Mouse (Mus musculus): ENCODE results near the gene Selenoo. TPM values are rescaled to one million over a fixed set of nuclear protein-coding genes. Genes with fewer than 3 reads are reported as not detected.

Selenoo gene
- polyA plus RNA-seq, 1 experiment from 2014 or later, result 18.5 TPM

- Histone ChIP-seq H3K9ac (ENCODE audit: low read depth, low read length) (peak overlapping the region; percentile 95), H3K36me3 (ENCODE audit: control insufficient read depth, insufficient read depth, low read length) (peaks cover 52% of the 10 kb centered on the region), H3K27ac (replicated peaks; ENCODE audit: low read depth, low read length) (peak overlapping the region; percentile 63), H3K9me3 (ENCODE audit: control insufficient read depth, low read length) (no peaks in the 10 kb centered on the region), H3K4me1 (ENCODE audit: control insufficient read depth, insufficient read depth, low read length) (peaks cover 9% of the 10 kb centered on the region), H3K4me3 (ENCODE audit: low read depth, low read length) (peak overlapping the region; percentile 98), H3K27me3 (replicated peaks; ENCODE audit: control insufficient read depth, insufficient read depth, low read length) (no peaks in the 10 kb centered on the region), H3K4me2 (ENCODE audit: low read depth, low read length) (peak overlapping the region; percentile 95)
- peak; percentile 60 for ATAC-seq (ENCODE audit: low read depth)
- WGBS, result 3% methylated on average over 49 of the region's 68 CpGs
- no peak for DNase-seq (ENCODE audit: low spot score)
Observed at GRCm38 (mm10) chr15:89089248-89090051, 566 bp downstream of the Selenoo start.

- no peaks in the 10 kb centered on the region for H3K9me3 ChIP-seq (ENCODE audit: control insufficient read depth, low read length)
- ATAC-seq (ENCODE audit: low read depth) (no peak), DNase-seq (ENCODE audit: low spot score) (no peak)
- H3K27ac ChIP-seq (replicated peaks; ENCODE audit: low read depth, low read length), result no peak overlapping the region
- 0 out of 2 replicates have a peak overlapping the region, but pooled peaks have one; percentile 95 for H3K4me2 ChIP-seq (ENCODE audit: low read depth, low read length)
- H3K4me1 ChIP-seq (ENCODE audit: control insufficient read depth, insufficient read depth, low read length), result peaks cover 9% of the 10 kb centered on the region
- peaks cover 52% of the 10 kb centered on the region for H3K36me3 ChIP-seq (ENCODE audit: control insufficient read depth, insufficient read depth, low read length)
- WGBS, result 76% methylated on average over 4 of the region's 4 CpGs
- no peak overlapping the region for H3K4me3 ChIP-seq (ENCODE audit: low read depth, low read length)
- H3K9ac ChIP-seq (ENCODE audit: low read depth, low read length), result no peak overlapping the region
- no peaks in the 10 kb centered on the region for H3K27me3 ChIP-seq (replicated peaks; ENCODE audit: control insufficient read depth, insufficient read depth, low read length)
Observed at GRCm38 (mm10) chr15:89090662-89091061, 1.8 kb downstream of the Selenoo start.

GRCm38 (mm10) chr15:89092181-89092580, 3.3 kb downstream of the Selenoo start:
- ATAC-seq (ENCODE audit: low read depth) (no peak), DNase-seq (ENCODE audit: low spot score) (no peak)
- Histone ChIP-seq H3K9ac (ENCODE audit: low read depth, low read length) (no peak overlapping the region), H3K36me3 (ENCODE audit: control insufficient read depth, insufficient read depth, low read length) (peaks cover 52% of the 10 kb centered on the region), H3K27me3 (replicated peaks; ENCODE audit: control insufficient read depth, insufficient read depth, low read length) (no peaks in the 10 kb centered on the region), H3K4me3 (ENCODE audit: low read depth, low read length) (no peak overlapping the region), H3K4me1 (ENCODE audit: control insufficient read depth, insufficient read depth, low read length) (peaks cover 9% of the 10 kb centered on the region), H3K27ac (replicated peaks; ENCODE audit: low read depth, low read length) (no peak overlapping the region), H3K4me2 (ENCODE audit: low read depth, low read length) (no peak overlapping the region), H3K9me3 (ENCODE audit: control insufficient read depth, low read length) (no peaks in the 10 kb centered on the region)
- WGBS, result 77% methylated on average over 5 of the region's 5 CpGs

GRCm38 (mm10) chr15:89097450-89097849, 8.6 kb downstream of the Selenoo start:
- H3K4me1 ChIP-seq (ENCODE audit: control insufficient read depth, insufficient read depth, low read length), result no peaks in the 10 kb centered on the region

GRCm38 (mm10) chr15:89098616-89099015, 9.7 kb downstream of the Selenoo start:
- H3K36me3 ChIP-seq (ENCODE audit: control insufficient read depth, insufficient read depth, low read length), result peaks cover 99% of the 10 kb centered on the region
- ATAC-seq (ENCODE audit: low read depth) (no peak), DNase-seq (ENCODE audit: low spot score) (no peak)
- no peak overlapping the region for H3K27ac ChIP-seq (replicated peaks; ENCODE audit: low read depth, low read length)
- H3K27me3 ChIP-seq (replicated peaks; ENCODE audit: control insufficient read depth, insufficient read depth, low read length), result no peaks in the 10 kb centered on the region
- H3K9me3 ChIP-seq (ENCODE audit: control insufficient read depth, low read length), result no peaks in the 10 kb centered on the region
- no peak overlapping the region for H3K4me2 ChIP-seq (ENCODE audit: low read depth, low read length)
- no peaks in the 10 kb centered on the region for H3K4me1 ChIP-seq (ENCODE audit: control insufficient read depth, insufficient read depth, low read length)
- no peak overlapping the region for H3K9ac ChIP-seq (ENCODE audit: low read depth, low read length)
- 85% methylated on average over 7 of the region's 7 CpGs for WGBS
- H3K4me3 ChIP-seq (ENCODE audit: low read depth, low read length), result no peak overlapping the region

More at GRCm38 (mm10) chr15:89097450-89097849, 8.6 kb downstream of the Selenoo start:
- 91% methylated on average over 5 of the region's 5 CpGs for WGBS
- no peaks in the 10 kb centered on the region for H3K27me3 ChIP-seq (replicated peaks; ENCODE audit: control insufficient read depth, insufficient read depth, low read length)
- H3K36me3 ChIP-seq (ENCODE audit: control insufficient read depth, insufficient read depth, low read length), result peaks cover 98% of the 10 kb centered on the region
- no peak overlapping the region for H3K27ac ChIP-seq (replicated peaks; ENCODE audit: low read depth, low read length)
- DNase-seq (ENCODE audit: low spot score) (no peak), ATAC-seq (ENCODE audit: low read depth) (no peak)
- no peaks in the 10 kb centered on the region for H3K9me3 ChIP-seq (ENCODE audit: control insufficient read depth, low read length)
- no peak overlapping the region for H3K4me3 ChIP-seq (ENCODE audit: low read depth, low read length)
- H3K4me2 ChIP-seq (ENCODE audit: low read depth, low read length), result no peak overlapping the region
- H3K9ac ChIP-seq (ENCODE audit: low read depth, low read length), result no peak overlapping the region

- H3K4me1 ChIP-seq (ENCODE audit: control insufficient read depth, insufficient read depth, low read length), result no peaks in the 10 kb centered on the region
- no peak overlapping the region for H3K9ac ChIP-seq (ENCODE audit: low read depth, low read length)
- ATAC-seq (ENCODE audit: low read depth), result 0 out of 2 replicates have a peak, but pooled peaks have one; percentile 16
Observed at GRCm38 (mm10) chr15:89100823-89101222, 11.9 kb downstream of the Selenoo start.

GRCm38 (mm10) chr15:89102646-89103045, 13.8 kb downstream of the Selenoo start:
- H3K9ac ChIP-seq (ENCODE audit: low read depth, low read length), result no peak overlapping the region
- H3K27me3 ChIP-seq (replicated peaks; ENCODE audit: control insufficient read depth, insufficient read depth, low read length), result no peaks in the 10 kb centered on the region
- no peak for ATAC-seq (ENCODE audit: low read depth)
- H3K27ac ChIP-seq (replicated peaks; ENCODE audit: low read depth, low read length), result no peak overlapping the region
- peaks cover 98% of the 10 kb centered on the region for H3K36me3 ChIP-seq (ENCODE audit: control insufficient read depth, insufficient read depth, low read length)
- no peaks in the 10 kb centered on the region for H3K9me3 ChIP-seq (ENCODE audit: control insufficient read depth, low read length)
- H3K4me3 ChIP-seq (ENCODE audit: low read depth, low read length), result no peak overlapping the region
- no peaks in the 10 kb centered on the region for H3K4me1 ChIP-seq (ENCODE audit: control insufficient read depth, insufficient read depth, low read length)
- DNase-seq (ENCODE audit: low spot score), result no peak
- 72% methylated on average over 5 of the region's 5 CpGs for WGBS
- no peak overlapping the region for H3K4me2 ChIP-seq (ENCODE audit: low read depth, low read length)

More at GRCm38 (mm10) chr15:89100823-89101222, 11.9 kb downstream of the Selenoo start:
- H3K9me3 ChIP-seq (ENCODE audit: control insufficient read depth, low read length), result no peaks in the 10 kb centered on the region
- 86% methylated on average over 12 of the region's 12 CpGs for WGBS
- H3K4me3 ChIP-seq (ENCODE audit: low read depth, low read length), result no peak overlapping the region
- no peaks in the 10 kb centered on the region for H3K27me3 ChIP-seq (replicated peaks; ENCODE audit: control insufficient read depth, insufficient read depth, low read length)
- no peak overlapping the region for H3K27ac ChIP-seq (replicated peaks; ENCODE audit: low read depth, low read length)
- no peak overlapping the region for H3K4me2 ChIP-seq (ENCODE audit: low read depth, low read length)
- DNase-seq (ENCODE audit: low spot score), result peak; percentile 14
- peaks cover 99% of the 10 kb centered on the region for H3K36me3 ChIP-seq (ENCODE audit: control insufficient read depth, insufficient read depth, low read length)

GRCm38 (mm10) chr15:89103921-89104320, 15.0 kb downstream of the Selenoo start:
- Histone ChIP-seq H3K27ac (replicated peaks; ENCODE audit: low read depth, low read length) (no peak overlapping the region), H3K4me3 (ENCODE audit: low read depth, low read length) (no peak overlapping the region), H3K36me3 (ENCODE audit: control insufficient read depth, insufficient read depth, low read length) (peaks cover 100% of the 10 kb centered on the region), H3K4me1 (ENCODE audit: control insufficient read depth, insufficient read depth, low read length) (no peaks in the 10 kb centered on the region), H3K9ac (ENCODE audit: low read depth, low read length) (no peak overlapping the region), H3K27me3 (replicated peaks; ENCODE audit: control insufficient read depth, insufficient read depth, low read length) (no peaks in the 10 kb centered on the region), H3K4me2 (ENCODE audit: low read depth, low read length) (no peak overlapping the region), H3K9me3 (ENCODE audit: control insufficient read depth, low read length) (no peaks in the 10 kb centered on the region)
- no peak for DNase-seq (ENCODE audit: low spot score)
- no peak for ATAC-seq (ENCODE audit: low read depth)
- WGBS, result 89% methylated on average over 10 of the region's 10 CpGs

GRCm38 (mm10) chr15:89104425-89104824, 15.5 kb downstream of the Selenoo start:
- Histone ChIP-seq H3K9me3 (ENCODE audit: control insufficient read depth, low read length) (no peaks in the 10 kb centered on the region), H3K27me3 (replicated peaks; ENCODE audit: control insufficient read depth, insufficient read depth, low read length) (no peaks in the 10 kb centered on the region), H3K4me3 (ENCODE audit: low read depth, low read length) (no peak overlapping the region), H3K4me2 (ENCODE audit: low read depth, low read length) (no peak overlapping the region), H3K36me3 (ENCODE audit: control insufficient read depth, insufficient read depth, low read length) (peaks cover 100% of the 10 kb centered on the region), H3K9ac (ENCODE audit: low read depth, low read length) (no peak overlapping the region), H3K27ac (replicated peaks; ENCODE audit: low read depth, low read length) (no peak overlapping the region), H3K4me1 (ENCODE audit: control insufficient read depth, insufficient read depth, low read length) (no peaks in the 10 kb centered on the region)
- DNase-seq (ENCODE audit: low spot score) (no peak), ATAC-seq (ENCODE audit: low read depth) (no peak)
- 86% methylated on average over 8 of the region's 8 CpGs for WGBS

All from embryonic facial prominence, embryonic 14.5 days (tissue).